Comparison of ENCODE assay signal across 8 mouse cellular contexts in the genomic region with DNA sequence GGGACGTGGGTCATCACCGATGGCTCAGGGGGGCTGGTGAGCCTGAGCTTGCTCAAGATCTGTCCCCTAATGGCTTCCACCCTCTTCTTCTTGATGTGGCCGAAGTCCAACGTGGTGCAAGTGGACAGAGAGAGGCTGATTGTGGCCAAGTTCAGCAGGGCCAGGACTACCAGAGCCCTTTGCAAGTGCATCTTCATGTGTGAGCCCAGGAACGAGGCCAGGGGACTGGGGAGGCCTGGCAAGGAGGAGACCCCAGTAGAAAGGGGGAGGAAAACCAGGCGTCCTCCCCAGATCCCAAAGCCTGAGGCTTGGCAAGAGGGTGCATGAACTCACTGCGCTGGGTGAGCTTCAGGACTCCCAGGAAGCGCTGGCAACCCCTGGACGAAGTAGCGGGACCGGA. TPM values are rescaled to one million over a fixed set of nuclear protein-coding genes. Genes with fewer than 3 reads are reported as not detected.
A peak's percentile ranks its signal among the peaks of the same experiment; 100 is the strongest.
DNase-seq lines count a peak whose midpoint lies in the region; ATAC-seq and TF ChIP-seq lines count a peak whose summit lies in the region.

No protein-coding gene starts in this region.

- no peak for TF ChIP-seq EP300 in lung, postnatal 0 days (IDR thresholded peaks at IDR 0.05)

- no peaks in the 10 kb centered on the region for H3K27me3 ChIP-seq in kidney, postnatal 0 days (ENCODE audit: insufficient read depth, low read length)
- H3K27me3 ChIP-seq in heart, embryonic 15.5 days: no peaks in the 10 kb centered on the region
- no peaks in the 10 kb centered on the region for H3K27me3 ChIP-seq in lung, postnatal 0 days (replicated peaks; ENCODE audit: insufficient read depth, low read length)

- H3K9ac ChIP-seq in kidney, postnatal 0 days (ENCODE audit: low read depth, low read length): peak overlapping the region; percentile 66; the same call in 1 of the 2 replicates
- H3K9ac ChIP-seq in heart, embryonic 15.5 days: peak overlapping the region; percentile 81
- H3K9ac ChIP-seq in lung, postnatal 0 days (replicated peaks; ENCODE audit: low read depth): peak overlapping the region; percentile 23

- ATAC-seq in kidney, postnatal 0 days (replicated peaks; ENCODE audit: low FRiP score, low read depth): no peak
- ATAC-seq in heart, embryonic 15.5 days (replicated peaks; ENCODE audit: insufficient number of reproducible peaks, insufficient read depth, low FRiP score, low read depth): no peak
- ATAC-seq in lung, postnatal 0 days: no peak
- ATAC-seq in inflammation-experienced regulatory T-cells, adult 6 months: no peak
- ATAC-seq in CD4-positive, CD25-positive, alpha-beta regulatory T cell, adult 4 months: no peak

- peak overlapping the region; percentile 84 for H3K4me2 ChIP-seq in kidney, postnatal 0 days (ENCODE audit: low read length)
- peak overlapping the region; percentile 92 for H3K4me2 ChIP-seq in heart, embryonic 15.5 days
- H3K4me2 ChIP-seq in lung, postnatal 0 days (replicated peaks; ENCODE audit: low read depth, low read length): peak overlapping the region; percentile 91

- no peaks in the 10 kb centered on the region for H3K9me3 ChIP-seq in kidney, postnatal 0 days (replicated peaks; ENCODE audit: low read length)
- H3K9me3 ChIP-seq in heart, embryonic 15.5 days (replicated peaks): no peaks in the 10 kb centered on the region
- H3K9me3 ChIP-seq in lung, postnatal 0 days (ENCODE audit: low read length): no peaks in the 10 kb centered on the region

- peak overlapping the region; percentile 52 for H3K4me3 ChIP-seq in kidney, postnatal 0 days (replicated peaks; ENCODE audit: low read depth, low read length)
- H3K4me3 ChIP-seq in heart, embryonic 15.5 days: peak overlapping the region; percentile 70
- H3K4me3 ChIP-seq in lung, postnatal 0 days (ENCODE audit: low read depth, low read length): peak overlapping the region; percentile 54

- WGBS in kidney, postnatal 0 days: 16% methylated on average over 11 of the region's 11 CpGs
- 29% methylated on average over 11 of the region's 11 CpGs for WGBS in heart, embryonic 15.5 days
- 25% methylated on average over 11 of the region's 11 CpGs for WGBS in lung, postnatal 0 days

- H3K27ac ChIP-seq in kidney, postnatal 0 days: no peak overlapping the region
- H3K27ac ChIP-seq in heart, embryonic 15.5 days: peak overlapping the region; percentile 98
- no peak overlapping the region for H3K27ac ChIP-seq in lung, postnatal 0 days (ENCODE audit: low read length)

- DNase-seq in kidney, postnatal 0 days (ENCODE audit: low spot score): peak; percentile 16
- no peak for DNase-seq in kidney, adult 8-10 months
- peak; percentile 55 to 61 for DNase-seq in cerebellum, adult 18-20 months
- no peak for DNase-seq in lung, postnatal 0 days (ENCODE audit: low spot score)
- no peak for DNase-seq in spleen, postnatal 14 days (ENCODE audit: low spot score in 2 of 2)

- no peak for TF ChIP-seq CTCF in kidney, postnatal 0 days (IDR thresholded peaks at IDR 0.05; ENCODE audit: low read depth)
- no peak for TF ChIP-seq CTCF in lung, postnatal 0 days (IDR thresholded peaks at IDR 0.05)

- no peaks in the 10 kb centered on the region for H3K36me3 ChIP-seq in kidney, postnatal 0 days (ENCODE audit: insufficient read depth, low read length)
- no peaks in the 10 kb centered on the region for H3K36me3 ChIP-seq in heart, embryonic 15.5 days
- no peaks in the 10 kb centered on the region for H3K36me3 ChIP-seq in lung, postnatal 0 days (ENCODE audit: insufficient read depth, low read length)

- H3K4me1 ChIP-seq in kidney, postnatal 0 days (replicated peaks; ENCODE audit: insufficient read depth, low read length): peaks cover 7% of the 10 kb centered on the region; the same call in 1 of the 2 replicates
- H3K4me1 ChIP-seq in heart, embryonic 15.5 days (replicated peaks): peaks cover 36% of the 10 kb centered on the region
- peaks cover 11% of the 10 kb centered on the region; the same call in 1 of the 2 replicates for H3K4me1 ChIP-seq in lung, postnatal 0 days (ENCODE audit: insufficient read depth, low read depth, low read length)

RNA-seq across cellular contexts. Expression of a gene that starts 1.1 kb away (rescaled TPM):
- 16.6 and 19.3 TPM in 2 replicates for polyA plus RNA-seq in kidney, postnatal 0 days (2015; fragmentation: Nextera tagmentation; extraction: Ambion mirVana)
- 22.2 and 31.9 TPM in 2 replicates for polyA plus RNA-seq in heart, embryonic 15.5 days (2015; fragmentation: Nextera tagmentation; extraction: Ambion mirVana)
- 20.6 and 23.5 TPM in 2 replicates for polyA plus RNA-seq in lung, postnatal 0 days (2015; fragmentation: Nextera tagmentation; extraction: Ambion mirVana)
- 1 to 10 TPM in 1 of 3 experiments, under 1 TPM in 2; 0.38 to 3.5 (median 0.62) TPM for polyA plus RNA-seq in inflammation-experienced regulatory T-cells, adult 6 months (2017; shearing (Covaris generic))
- polyA plus RNA-seq in CD4-positive, CD25-positive, alpha-beta regulatory T cell, adult 4 months (2017; shearing (Covaris generic)): under 1 TPM; 0.52 TPM

RNA-seq across cellular contexts. Expression of a gene that starts 4.6 kb away (rescaled TPM):
- polyA plus RNA-seq in kidney, postnatal 0 days (2015; fragmentation: Nextera tagmentation; extraction: Ambion mirVana): 87.0 and 87.3 TPM in 2 replicates
- polyA plus RNA-seq in heart, embryonic 15.5 days (2015; fragmentation: Nextera tagmentation; extraction: Ambion mirVana): 106 and 130 TPM in 2 replicates
- polyA plus RNA-seq in lung, postnatal 0 days (2015; fragmentation: Nextera tagmentation; extraction: Ambion mirVana): 127 and 141 TPM in 2 replicates
- polyA plus RNA-seq in inflammation-experienced regulatory T-cells, adult 6 months (2017; shearing (Covaris generic)): 1 to 10 TPM; 5.0 to 7.1 (median 6.8) TPM
- polyA plus RNA-seq in CD4-positive, CD25-positive, alpha-beta regulatory T cell, adult 4 months (2017; shearing (Covaris generic)): 1 to 10 TPM; 4.0 to 4.7 TPM

Comparison
In these comparisons a context has a peak if more than half of its experiments do, and no peak if none do; other contexts are left out.
1. DNase-seq: peak in kidney, postnatal 0 days (single experiment) and cerebellum, adult 18-20 months (2 of 2); none in kidney, adult 8-10 months (0 of 2), lung, postnatal 0 days (single experiment) and spleen, postnatal 14 days (0 of 2).
2. H3K9ac ChIP-seq: peak in every context shown above with its lines; median percentile 81 in heart, embryonic 15.5 days; 66 in kidney, postnatal 0 days; 23 in lung, postnatal 0 days.
3. RNA of a gene that starts 4.6 kb away (polyA plus RNA-seq): 106 to 130 TPM in heart, embryonic 15.5 days, 127 to 141 TPM in lung, postnatal 0 days and 87.0 to 87.3 TPM in kidney, postnatal 0 days; 5.0 to 7.1 TPM in inflammation-experienced regulatory T-cells, adult 6 months and 4.0 to 4.7 TPM in CD4-positive, CD25-positive, alpha-beta regulatory T cell, adult 4 months; every median in the first group is over 10 times any median in the second.
4. Peak in every context shown above with its lines, with median percentiles within 50 percentile points of each other: H3K4me2 ChIP-seq and H3K4me3 ChIP-seq.